Mouse (Mus musculus): ENCODE data around the gene Kbtbd12.
A peak's percentile ranks its signal among the peaks of the same experiment; 100 is the strongest.

Kbtbd12 gene

GRCm38 (mm10) chr6:88637611-88638301 lies at the start of gene Kbtbd12:
TSS of gene Kbtbd12 (minus strand) at chr6:88637950.
- DNase-seq (ENCODE audit: low spot score in 2 of 2), result no peak

GRCm38 (mm10) chr6:88683380-88684053 lies 45.8 kb upstream of the Kbtbd12 start:
- DNase-seq (ENCODE audit: low spot score in 2 of 2), result no peak

- DNase-seq (ENCODE audit: low spot score in 2 of 2), result no peak
Measured at GRCm38 (mm10) chr6:88681026-88681425, 43.3 kb upstream of the Kbtbd12 start.

- no peak for DNase-seq (ENCODE audit: low spot score in 2 of 2)
Measured at GRCm38 (mm10) chr6:88677738-88678137, 40.0 kb upstream of the Kbtbd12 start.

- DNase-seq (ENCODE audit: low spot score in 2 of 2), result no peak
Measured at GRCm38 (mm10) chr6:88676753-88677736, 39.3 kb upstream of the Kbtbd12 start.

GRCm38 (mm10) chr6:88675815-88676214 lies 38.1 kb upstream of the Kbtbd12 start:
- DNase-seq (ENCODE audit: low spot score in 2 of 2), result no peak

GRCm38 (mm10) chr6:88662284-88662683 lies 24.5 kb upstream of the Kbtbd12 start:
- no peak for DNase-seq (ENCODE audit: low spot score in 2 of 2)

GRCm38 (mm10) chr6:88661696-88662095 lies 23.9 kb upstream of the Kbtbd12 start:
- DNase-seq (ENCODE audit: low spot score in 2 of 2), result no peak

- no peak for DNase-seq (ENCODE audit: low spot score in 2 of 2)
Measured at GRCm38 (mm10) chr6:88647564-88648295, 10.0 kb upstream of the Kbtbd12 start.

- no peak for DNase-seq (ENCODE audit: low spot score in 2 of 2)
Measured at GRCm38 (mm10) chr6:88644786-88645185, 7.0 kb upstream of the Kbtbd12 start.

GRCm38 (mm10) chr6:88641346-88641920 lies 3.7 kb upstream of the Kbtbd12 start:
- no peak for DNase-seq (ENCODE audit: low spot score in 2 of 2)

- no peak for DNase-seq (ENCODE audit: low spot score in 2 of 2)
Measured at GRCm38 (mm10) chr6:88640331-88640730, 2.6 kb upstream of the Kbtbd12 start.

- DNase-seq (ENCODE audit: low spot score in 2 of 2), result peak in 1 of 2 experiments; percentile 40
Measured at GRCm38 (mm10) chr6:88639921-88640320, 2.2 kb upstream of the Kbtbd12 start.

- no peak for DNase-seq (ENCODE audit: low spot score in 2 of 2)
Measured at GRCm38 (mm10) chr6:88639372-88639920, 1.7 kb upstream of the Kbtbd12 start.

- no peak for DNase-seq (ENCODE audit: low spot score in 2 of 2)
Measured at GRCm38 (mm10) chr6:88638917-88639316, 1.2 kb upstream of the Kbtbd12 start.

- no peak for DNase-seq (ENCODE audit: low spot score in 2 of 2)
Measured at GRCm38 (mm10) chr6:88635881-88636754, 1.6 kb downstream of the Kbtbd12 start.

GRCm38 (mm10) chr6:88631293-88631692 lies 6.5 kb downstream of the Kbtbd12 start:
- no peak for DNase-seq (ENCODE audit: low spot score in 2 of 2)

- DNase-seq (ENCODE audit: low spot score in 2 of 2), result no peak
Measured at GRCm38 (mm10) chr6:88630560-88630959, 7.2 kb downstream of the Kbtbd12 start.

GRCm38 (mm10) chr6:88629821-88630220 lies 7.9 kb downstream of the Kbtbd12 start:
- no peak for DNase-seq (ENCODE audit: low spot score in 2 of 2)

GRCm38 (mm10) chr6:88627317-88627811 lies 10.4 kb downstream of the Kbtbd12 start:
- peak; percentile 57 to 61 for DNase-seq (ENCODE audit: low spot score in 2 of 2)
